Mouse (Mus musculus) liver, embryonic 13.5 days (tissue): ENCODE measurements around the gene Epp13. TPM values are rescaled to one million over a fixed set of nuclear protein-coding genes. Genes with fewer than 3 reads are reported as not detected.
"Not testable (repeated sequence)": the region's sequence is repeated elsewhere in the genome, so short reads cannot be mapped to it uniquely, and the experiment has no call there.

Experiments
- ATAC-seq: fragments of 200-750 bp; cut with Nextera tagmentation; 2 replicates; pipeline ENCODE4 v1.8.0; 2017; ENCODE audit warnings: low read depth, mild to moderate bottlenecking, moderate number of reproducible peaks, moderate library complexity
- DNase-seq: peaks from one replicate; pipeline ENCODE4 v3.0.0; 2022
- H3K27ac ChIP-seq: fragments of 300-500 bp; sonication (generic); 2 replicates; pipeline ENCODE4 v1.5.1; 2015; ENCODE audit warnings: moderate library complexity, mild to moderate bottlenecking, inconsistent platforms
- H3K27me3 ChIP-seq: fragments of 300-500 bp; sonication (generic); 2 replicates; pipeline ENCODE4 v1.6.1; 2015; ENCODE audit warnings: mild to moderate bottlenecking, inconsistent platforms
- H3K36me3 ChIP-seq: fragments of 300-500 bp; sonication (generic); 2 replicates; pipeline ENCODE4 v1.6.1; 2015; ENCODE audit warnings: mild to moderate bottlenecking, inconsistent platforms
- H3K4me1 ChIP-seq: fragments of 300-500 bp; sonication (generic); replicated peaks from 2 replicates; pipeline ENCODE4 v1.6.1; 2015; ENCODE audit warnings: inconsistent platforms
- H3K4me2 ChIP-seq: fragments of 300-500 bp; sonication (generic); 2 replicates; pipeline ENCODE4 v1.6.1; 2015; ENCODE audit warnings: inconsistent platforms, mild to moderate bottlenecking, moderate library complexity
- H3K4me3 ChIP-seq: fragments of 300-500 bp; sonication (generic); replicated peaks from 2 replicates; pipeline ENCODE4 v1.5.1; 2015; ENCODE audit warnings: mild to moderate bottlenecking, inconsistent platforms
- H3K9ac ChIP-seq: fragments of 300-500 bp; sonication (generic); 2 replicates; pipeline ENCODE4 v1.6.1; 2015; ENCODE audit warnings: mild to moderate bottlenecking, inconsistent platforms
- H3K9me3 ChIP-seq: fragments of 300-500 bp; sonication (generic); replicated peaks from 2 replicates; pipeline ENCODE4 v1.6.1; 2016; ENCODE audit warnings: inconsistent platforms
- WGBS: fragments of 180-500 bp; shearing (Covaris S2); methylation state at CpG from one replicate; pipeline ENCODE4 v1.1.7; 2015; ENCODE audit not compliant: insufficient replicate concordance; 5-methylcytosine and 5-hydroxymethylcytosine counted together
- polyA plus RNA-seq: library from polyadenylated mRNA; unstranded; fragments of >200 nt; fragmentation: Nextera tagmentation; extraction: Ambion mirVana; gene quantifications from 2 replicates; pipeline ENCODE4 v1.2.1, GENCODE M21; 2015

Gene Epp13
- not detected in 2 replicates for polyA plus RNA-seq

DNA sequence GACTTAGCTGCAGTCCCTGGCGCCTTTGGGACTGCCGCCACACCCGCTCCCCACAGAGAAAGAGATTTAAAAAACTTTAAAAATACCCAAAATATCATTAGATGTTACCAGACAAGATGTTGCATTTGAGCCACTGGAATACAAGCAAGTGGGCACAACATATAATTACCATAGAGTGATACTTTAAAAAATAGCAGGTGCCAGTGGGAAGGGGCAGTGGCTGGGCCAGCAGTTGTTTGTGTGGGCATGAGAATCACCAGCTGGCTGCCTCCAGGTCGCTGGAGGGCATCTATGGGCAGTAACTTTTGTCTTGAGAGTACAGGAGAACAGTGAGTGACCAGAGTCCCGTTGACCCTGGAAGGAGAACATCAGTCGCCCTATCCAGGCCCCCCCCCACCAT is at the start of gene Epp13:
TSS of gene Epp13 (plus strand) at position 301 of the 400 bp plus-strand sequence.
- H3K9me3 ChIP-seq: no peaks in the 10 kb centered on the region
- no peak for DNase-seq
- no peak within 1 kb of the TSS for H3K4me2 ChIP-seq
- no peak within 1 kb of the TSS for H3K27ac ChIP-seq
- H3K9ac ChIP-seq: no peak within 1 kb of the TSS
- H3K36me3 ChIP-seq: no peaks in the 10 kb centered on the region
- no peak within 1 kb of the TSS for H3K4me3 ChIP-seq
- H3K4me1 ChIP-seq: no peaks in the 10 kb centered on the region
- 59% methylated on average over 6 of the region's 6 CpGs for WGBS
- ATAC-seq: no peak
- H3K27me3 ChIP-seq: no peaks in the 10 kb centered on the region

DNA sequence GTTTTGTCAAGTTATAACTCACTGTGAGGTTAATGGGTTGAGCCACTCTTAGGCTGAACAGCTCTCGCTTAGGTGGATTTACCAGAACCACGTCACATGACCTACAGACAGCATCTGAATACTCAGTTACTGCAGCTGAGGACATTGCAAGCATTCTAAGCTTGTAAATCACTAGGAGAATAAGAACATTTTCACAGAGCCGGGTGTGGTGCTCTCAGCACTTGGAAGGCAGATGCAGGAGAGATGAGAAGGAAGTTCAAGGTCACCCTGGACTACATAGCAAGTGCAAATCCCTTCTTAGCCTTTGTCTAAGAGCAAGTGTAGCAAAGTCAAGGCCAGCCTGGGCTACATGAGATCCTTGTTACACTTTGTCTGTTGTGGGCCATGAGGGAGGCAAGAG is 48.3 kb upstream of the Epp13 start:
- DNase-seq (no peak), ATAC-seq (no peak)
- Histone ChIP-seq H3K9ac (no peak overlapping the region), H3K36me3 (no peaks in the 10 kb centered on the region), H3K27ac (no peak overlapping the region), H3K9me3 (no peaks in the 10 kb centered on the region), H3K27me3 (no peaks in the 10 kb centered on the region), H3K4me3 (no peak overlapping the region), H3K4me1 (no peaks in the 10 kb centered on the region), H3K4me2 (no peak overlapping the region)
- WGBS: 52% methylated on average over 3 of the region's 3 CpGs

DNA sequence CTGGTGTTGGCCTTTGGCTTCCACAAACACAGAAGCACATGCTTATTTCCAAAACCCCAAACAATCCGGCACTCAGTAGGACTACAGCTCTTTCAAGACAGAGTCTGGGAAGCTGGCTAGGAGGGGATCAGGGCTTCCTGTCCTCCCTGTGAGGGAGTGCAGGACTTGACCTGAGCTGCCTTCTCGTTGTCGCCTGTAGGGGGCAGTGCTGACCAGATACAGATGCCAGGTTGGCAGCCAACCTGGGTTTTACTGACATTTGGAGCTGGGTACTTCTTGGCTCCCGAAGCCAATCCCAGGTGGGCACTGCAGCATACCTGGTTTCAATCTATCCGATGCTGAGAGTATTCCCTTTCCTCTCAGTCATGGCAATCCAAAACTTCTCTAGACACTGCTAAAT is 39.4 kb upstream of the Epp13 start:
- no peaks in the 10 kb centered on the region for H3K9me3 ChIP-seq
- H3K9ac ChIP-seq: no peak overlapping the region
- H3K36me3 ChIP-seq: no peaks in the 10 kb centered on the region
- 42% methylated on average over 5 of the region's 5 CpGs for WGBS
- ATAC-seq (no peak), DNase-seq (peak; percentile 9)
- H3K27me3 ChIP-seq: no peaks in the 10 kb centered on the region
- no peak overlapping the region for H3K4me2 ChIP-seq
- no peak overlapping the region for H3K27ac ChIP-seq
- no peaks in the 10 kb centered on the region for H3K4me1 ChIP-seq
- H3K4me3 ChIP-seq: no peak overlapping the region

DNA sequence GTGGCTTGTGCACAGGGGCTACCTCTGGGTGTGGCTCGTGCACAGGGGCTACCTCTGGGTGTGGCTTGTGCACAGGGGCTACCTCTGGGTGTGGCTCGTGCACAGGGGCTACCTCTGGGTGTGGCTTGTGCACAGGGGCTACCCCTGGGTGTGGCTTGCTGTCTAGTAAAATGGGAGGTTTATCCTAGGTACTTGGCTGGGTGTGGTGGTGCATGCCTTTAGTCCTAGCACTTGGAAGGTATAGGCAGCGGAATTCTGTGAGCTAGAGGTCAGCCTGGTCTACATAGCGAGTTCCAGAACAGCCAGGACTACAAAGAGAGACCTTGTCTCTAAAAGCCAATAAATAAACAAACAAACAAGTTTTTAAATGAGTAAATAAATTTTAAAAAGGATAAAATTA is 37.8 kb upstream of the Epp13 start:
- H3K4me3 ChIP-seq, H3K4me1 ChIP-seq: not testable (repeated sequence)
- 41% methylated on average over 4 of the region's 4 CpGs for WGBS

DNA sequence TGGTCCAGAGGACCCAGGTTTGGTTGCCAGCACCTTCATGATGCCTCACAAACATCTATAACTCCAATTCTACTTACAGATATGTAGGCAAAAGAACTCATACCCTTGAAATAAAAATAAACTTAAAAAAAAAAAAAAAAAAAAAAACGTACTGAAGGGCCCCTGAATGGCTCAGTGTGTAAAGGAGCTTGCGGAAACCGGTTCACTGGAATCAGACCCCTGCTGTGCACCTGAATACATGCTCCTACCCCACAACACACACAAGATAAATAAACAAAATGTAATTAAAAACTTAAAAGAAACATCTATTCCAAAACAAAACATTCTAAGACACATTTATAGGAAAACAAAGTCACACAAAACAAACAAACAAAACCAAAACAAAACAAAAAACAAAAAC is 32.4 kb upstream of the Epp13 start:
- DNase-seq: no peak
- Histone ChIP-seq H3K27ac (no peak overlapping the region), H3K27me3 (no peaks in the 10 kb centered on the region), H3K9me3 (no peaks in the 10 kb centered on the region), H3K4me2 (no peak overlapping the region), H3K4me3 (no peak overlapping the region), H3K36me3 (no peaks in the 10 kb centered on the region), H3K9ac (no peak overlapping the region), H3K4me1 (no peaks in the 10 kb centered on the region)
- no peak for ATAC-seq
- 43% methylated on average over 3 of the region's 3 CpGs for WGBS

More for the DNA sequence above, 37.8 kb upstream of the Epp13 start:
- H3K36me3 ChIP-seq, DNase-seq, H3K27ac ChIP-seq, H3K9me3 ChIP-seq, H3K9ac ChIP-seq, H3K4me2 ChIP-seq, H3K27me3 ChIP-seq, ATAC-seq: not testable (repeated sequence)

DNA sequence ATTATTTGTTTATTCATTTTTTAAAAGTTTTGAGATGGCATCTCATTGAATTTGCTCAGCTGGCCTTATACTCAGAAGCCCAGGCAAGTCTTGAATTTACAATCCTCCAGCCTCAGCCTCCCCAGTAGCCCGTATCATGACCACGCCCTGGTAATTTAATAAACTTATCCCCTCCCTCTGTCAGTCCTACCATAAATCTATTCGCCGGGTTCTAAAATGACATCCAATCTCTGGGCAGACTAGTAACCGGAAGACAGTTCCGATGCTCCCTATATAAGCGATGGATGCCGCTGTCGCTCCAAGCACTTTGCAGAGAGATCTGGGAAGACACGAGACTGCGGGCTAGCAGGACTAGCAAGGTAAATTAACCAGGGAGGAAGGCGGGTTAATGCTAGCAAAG is 30.5 kb upstream of the Epp13 start, which contains the start of gene Zscan5b:
TSS of gene Zscan5b (plus strand) at position 301 of the 400 bp plus-strand sequence.
- ATAC-seq (no peak), DNase-seq (no peak)
- H3K4me3 ChIP-seq: no peak within 1 kb of the TSS
- no peak within 1 kb of the TSS for H3K4me2 ChIP-seq
- 81% methylated on average over 12 of the region's 12 CpGs for WGBS
- no peaks in the 10 kb centered on the region for H3K4me1 ChIP-seq
- H3K27ac ChIP-seq: no peak within 1 kb of the TSS
- H3K27me3 ChIP-seq: no peaks in the 10 kb centered on the region
- no peak within 1 kb of the TSS for H3K9ac ChIP-seq
- H3K9me3 ChIP-seq: no peaks in the 10 kb centered on the region
- no peaks in the 10 kb centered on the region for H3K36me3 ChIP-seq

DNA sequence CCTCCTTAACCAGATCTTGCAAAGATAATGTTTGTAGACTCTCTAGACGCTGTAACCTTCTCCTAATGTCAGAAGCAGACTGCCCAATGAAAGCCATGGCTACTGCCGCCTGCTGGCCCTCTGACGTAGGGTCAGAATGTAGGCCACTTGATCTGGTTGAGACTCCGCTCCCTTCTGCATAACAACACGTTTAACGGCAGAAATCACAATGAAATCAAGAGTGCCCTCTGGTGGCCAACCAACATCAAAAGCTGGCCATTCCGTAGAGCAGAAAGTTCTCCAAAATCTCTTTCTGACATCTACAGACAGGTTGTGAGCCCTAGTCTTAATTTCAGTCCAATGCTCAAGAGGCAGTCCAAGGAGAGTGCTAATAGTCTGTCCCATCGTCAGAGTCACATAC is 24.0 kb upstream of the Epp13 start:
- DNase-seq: not testable (repeated sequence)

DNA sequence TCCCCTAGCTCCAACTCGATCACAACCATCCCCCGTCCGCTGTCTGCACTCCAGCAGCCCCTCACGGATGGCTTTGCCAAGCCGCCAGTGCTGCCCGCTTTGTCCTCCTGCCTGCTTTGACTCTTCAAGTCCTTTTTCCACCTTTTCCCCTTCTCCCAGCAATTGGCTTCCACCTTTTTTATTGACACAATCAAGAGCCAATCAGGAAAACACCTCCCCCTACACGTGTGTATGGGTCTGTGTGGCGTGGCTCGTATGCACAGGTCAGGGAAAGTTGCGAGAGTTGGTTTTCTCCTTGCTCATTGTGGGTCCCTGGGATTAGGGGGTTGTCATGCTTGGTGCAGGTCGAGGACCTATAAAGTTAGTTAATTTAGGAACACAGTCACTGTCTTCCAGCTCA is 12.7 kb upstream of the Epp13 start:
- no peaks in the 10 kb centered on the region for H3K4me1 ChIP-seq
- no peaks in the 10 kb centered on the region for H3K36me3 ChIP-seq
- no peak overlapping the region for H3K4me2 ChIP-seq
- WGBS: 37% methylated on average over 11 of the region's 11 CpGs
- H3K9me3 ChIP-seq: no peaks in the 10 kb centered on the region
- no peak overlapping the region for H3K9ac ChIP-seq
- no peak overlapping the region for H3K27ac ChIP-seq
- ATAC-seq: no peak
- no peak for DNase-seq
- H3K27me3 ChIP-seq: no peaks in the 10 kb centered on the region
- H3K4me3 ChIP-seq: no peak overlapping the region

More for the DNA sequence above, 24.0 kb upstream of the Epp13 start:
- H3K4me1 ChIP-seq, H3K9ac ChIP-seq, H3K36me3 ChIP-seq, ATAC-seq, H3K27me3 ChIP-seq, H3K4me2 ChIP-seq, H3K9me3 ChIP-seq, H3K27ac ChIP-seq, H3K4me3 ChIP-seq: not testable (repeated sequence)
- WGBS: 43% methylated on average over 8 of the region's 8 CpGs

DNA sequence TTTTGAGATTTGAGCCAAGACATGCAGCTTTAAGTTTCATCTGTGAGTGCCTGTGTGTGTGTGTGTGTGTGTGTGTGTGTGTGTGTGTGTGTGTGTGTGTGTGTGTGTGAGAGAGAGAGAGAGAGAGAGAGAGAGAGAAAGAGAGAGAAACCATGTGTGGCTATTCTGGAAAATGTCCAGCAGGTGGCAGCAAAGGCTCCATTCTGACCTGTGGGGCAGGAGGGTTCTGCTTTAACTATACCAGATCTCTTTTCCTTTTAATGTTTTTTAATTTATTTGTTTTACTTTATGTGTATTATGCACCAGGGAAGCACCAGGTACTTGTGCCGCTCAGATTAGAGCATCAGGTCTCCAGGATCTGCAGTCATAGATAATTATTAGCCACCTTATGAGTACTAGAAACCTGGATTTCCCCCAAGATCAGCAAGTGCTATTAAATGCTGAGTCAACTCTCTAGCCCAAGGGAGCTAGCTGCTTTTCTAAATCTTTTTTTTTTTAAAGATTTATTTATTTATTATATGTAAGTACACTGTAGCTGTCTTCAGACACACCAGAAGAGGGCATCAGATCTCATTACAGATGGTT is 11.6 kb upstream of the Epp13 start:
- H3K4me2 ChIP-seq, H3K4me3 ChIP-seq, H3K27me3 ChIP-seq, H3K36me3 ChIP-seq, H3K4me1 ChIP-seq, H3K27ac ChIP-seq, ATAC-seq, H3K9ac ChIP-seq, H3K9me3 ChIP-seq: not testable (repeated sequence)
- DNase-seq: peak; percentile 3
- WGBS: 4% methylated on average over 1 of the region's 1 CpGs

DNA sequence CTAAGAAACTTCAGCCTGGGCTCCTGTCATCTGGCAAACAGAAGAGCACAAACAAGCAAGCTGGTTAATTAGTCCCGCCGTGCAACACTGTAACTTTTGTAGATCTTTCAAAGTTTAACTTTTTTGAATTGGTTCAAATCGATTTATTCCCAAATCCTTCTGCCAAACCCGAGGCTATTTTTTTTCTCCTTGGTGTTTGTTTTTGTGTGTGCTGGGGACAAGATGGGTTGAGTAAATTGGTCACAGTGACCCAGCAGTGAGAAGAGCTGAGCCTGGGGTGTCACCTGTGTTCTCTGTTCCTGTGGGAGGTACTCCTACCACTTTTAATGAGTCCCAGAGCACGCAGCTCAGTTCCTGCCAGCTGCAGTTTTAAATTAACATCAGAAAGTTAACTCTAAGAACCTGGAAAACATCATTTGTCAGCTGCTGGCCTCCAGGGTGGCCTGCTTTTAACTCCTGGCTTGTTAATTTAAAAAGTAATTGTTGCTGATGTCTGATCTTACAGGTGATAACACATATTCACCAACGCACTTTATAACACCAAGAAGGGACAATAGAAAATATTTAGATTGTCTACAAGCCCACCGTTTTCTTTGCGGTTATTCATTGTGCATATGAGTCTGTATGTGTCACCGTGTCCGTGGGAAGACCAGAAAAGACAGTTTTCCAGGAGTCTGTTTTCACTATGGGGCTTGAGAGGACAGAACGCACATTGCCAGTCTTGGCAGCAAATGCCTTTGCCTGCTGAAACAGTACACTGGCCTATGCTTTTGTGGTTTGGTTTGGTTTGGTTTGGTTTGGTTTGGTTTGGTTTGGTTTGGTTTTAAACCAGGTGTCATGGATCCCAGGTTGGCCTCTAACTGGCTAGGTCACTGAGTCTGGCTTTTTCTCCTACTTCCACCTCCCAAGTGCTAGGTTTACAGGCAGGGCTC is 7.9 kb upstream of the Epp13 start:
- Histone ChIP-seq H3K4me2 (no peak overlapping the region), H3K27ac (no peak overlapping the region), H3K27me3 (no peaks in the 10 kb centered on the region), H3K4me3 (no peak overlapping the region), H3K4me1 (no peaks in the 10 kb centered on the region), H3K9ac (no peak overlapping the region), H3K9me3 (no peaks in the 10 kb centered on the region), H3K36me3 (no peaks in the 10 kb centered on the region)
- DNase-seq: no peak
- ATAC-seq: no peak
- 33% methylated on average over 11 of the region's 11 CpGs for WGBS

DNA sequence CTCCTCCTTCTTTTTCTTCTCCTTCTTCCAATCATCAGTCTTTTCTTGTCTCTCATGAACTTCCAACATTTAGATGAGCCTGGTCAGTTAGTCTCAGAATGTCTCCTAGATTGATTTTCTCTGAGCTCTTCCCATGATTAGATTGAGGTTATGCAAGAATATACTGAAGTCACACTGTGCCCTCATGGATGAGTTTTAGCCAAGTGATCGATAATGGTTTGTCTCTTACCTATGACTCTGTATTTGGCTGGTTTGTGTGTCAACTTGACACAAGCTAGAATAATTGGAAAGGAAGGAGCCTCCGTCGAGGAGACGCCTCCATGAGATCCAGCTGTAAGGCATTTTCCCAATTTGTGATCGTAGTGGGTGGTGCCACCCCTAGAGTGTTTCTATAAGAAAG is 1.9 kb downstream of the Epp13 start:
- no peaks in the 10 kb centered on the region for H3K36me3 ChIP-seq
- no peaks in the 10 kb centered on the region for H3K9me3 ChIP-seq
- ATAC-seq (no peak), DNase-seq (no peak)
- H3K27me3 ChIP-seq: no peaks in the 10 kb centered on the region
- H3K4me3 ChIP-seq: no peak overlapping the region
- H3K4me2 ChIP-seq: no peak overlapping the region
- WGBS: 76% methylated on average over 5 of the region's 5 CpGs
- H3K4me1 ChIP-seq: no peaks in the 10 kb centered on the region
- H3K27ac ChIP-seq: no peak overlapping the region
- H3K9ac ChIP-seq: no peak overlapping the region

DNA sequence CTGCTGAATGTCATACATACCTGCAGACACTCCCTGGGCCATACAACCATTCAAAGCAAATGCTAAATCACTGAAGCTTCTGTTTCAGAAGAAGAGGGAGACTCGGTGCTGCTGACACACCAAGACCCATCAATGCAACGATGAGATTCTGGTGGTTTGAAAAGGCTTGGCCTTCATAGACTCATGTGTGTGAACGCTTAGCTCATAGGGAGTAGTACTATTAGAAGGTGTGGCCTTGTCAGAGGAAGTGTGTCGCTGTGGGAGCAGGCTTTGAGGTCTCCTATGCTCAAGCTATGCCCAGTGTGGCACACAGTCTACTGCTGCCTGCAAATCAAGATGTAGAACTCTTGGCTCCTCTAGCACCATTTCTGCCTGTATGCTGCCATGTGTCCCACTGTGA is 4.9 kb downstream of the Epp13 start:
- H3K27ac ChIP-seq: no peak overlapping the region
- H3K4me1 ChIP-seq: no peaks in the 10 kb centered on the region
- no peak overlapping the region for H3K4me3 ChIP-seq
- ATAC-seq (no peak), DNase-seq (no peak)
- no peaks in the 10 kb centered on the region for H3K36me3 ChIP-seq
- no peaks in the 10 kb centered on the region for H3K27me3 ChIP-seq
- H3K4me2 ChIP-seq: no peak overlapping the region
- H3K9ac ChIP-seq: no peak overlapping the region
- WGBS: 56% methylated on average over 4 of the region's 4 CpGs
- no peaks in the 10 kb centered on the region for H3K9me3 ChIP-seq
